Mouse (Mus musculus) neutrophil, adult 59 days (primary cell): ENCODE results near the gene Olfr640. TPM values are rescaled to one million over a fixed set of nuclear protein-coding genes. Genes with fewer than 3 reads are reported as not detected.

Experiments used
- total RNA-seq, 2 experiments: library from RNA; stranded (reverse); gene quantifications; 1 replicate in 1 of 2; 2 replicates in 1 of 2; pipeline ENCODE4 v1.2.4; 2023

Gene Olfr640
- total RNA-seq, result not detected

GRCm38 (mm10) chr7:104025473-104025872 is at the start of gene Olfr640:
Olfr640 (minus strand) TSS chr7:104025573.

DNA sequence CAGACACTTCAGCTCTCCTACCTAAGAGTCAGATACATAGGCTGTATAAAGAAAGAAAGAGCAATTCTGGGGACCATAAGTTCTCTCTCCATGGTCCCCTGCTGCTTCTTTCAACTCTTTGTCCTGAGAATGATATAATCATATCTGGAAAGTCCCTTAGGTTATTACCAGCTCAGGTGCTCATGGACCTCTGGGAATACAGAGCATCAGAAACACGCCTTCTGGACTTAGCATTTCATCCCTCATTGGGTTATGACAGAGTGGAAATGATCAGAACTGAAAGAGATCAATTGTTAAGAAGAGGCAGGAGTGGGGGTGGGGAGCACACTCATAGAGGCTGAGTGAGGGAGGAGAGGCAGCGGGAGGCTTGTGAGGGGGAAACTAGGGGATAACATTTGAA is 46.4 kb upstream of the Olfr640 start, which contains the start of gene Olfr644:
TSS of gene Olfr644 (minus strand) at position 101 of the 400 bp plus-strand sequence.

GRCm38 (mm10) chr7:104061345-104061744 is 36.0 kb upstream of the Olfr640 start, which contains the start of gene 4930516K23Rik:
4930516K23Rik (minus strand) TSS chr7:104061445.

DNA sequence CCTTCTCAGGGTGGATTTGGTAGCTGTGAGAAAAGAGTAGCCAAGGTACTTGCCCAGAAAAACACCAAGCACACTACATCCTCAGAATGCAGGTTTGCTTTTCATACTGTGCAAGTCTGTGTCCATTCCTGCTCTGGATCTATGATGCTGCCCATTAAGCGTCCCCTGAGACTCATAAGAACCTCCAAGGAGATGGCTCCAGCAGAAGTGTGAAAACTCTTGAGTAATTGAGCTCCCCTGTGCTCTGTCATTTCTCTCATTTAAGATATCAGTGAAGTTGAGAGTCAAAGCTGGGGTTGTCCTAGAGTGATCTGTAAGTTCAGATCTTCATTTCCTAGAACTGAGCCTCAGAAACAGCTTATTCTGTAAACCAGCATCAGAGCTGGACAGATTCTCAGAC is 27.2 kb upstream of the Olfr640 start, which contains the start of gene Olfr642:
TSS of gene Olfr642 (minus strand) at position 101 of the 400 bp plus-strand sequence.

DNA sequence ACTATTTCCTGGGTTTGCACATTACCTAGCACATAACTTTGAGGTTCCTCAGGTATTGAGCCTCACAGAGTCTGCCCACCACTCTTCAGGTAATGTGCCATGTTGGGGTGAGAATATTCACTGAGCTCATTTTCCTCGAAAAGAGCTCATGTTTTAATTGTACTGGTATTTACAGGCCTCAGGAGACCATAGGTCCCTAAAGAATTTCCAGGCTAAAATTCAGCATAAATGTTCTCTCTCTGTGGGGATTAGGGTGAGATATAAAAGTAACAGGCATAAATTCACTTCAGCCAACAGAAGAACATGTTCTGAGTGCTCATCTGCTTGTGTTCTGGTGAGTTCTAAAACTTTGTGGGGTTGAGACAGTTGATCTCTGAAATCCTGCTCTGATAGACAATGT is 9.8 kb upstream of the Olfr640 start, which contains the start of gene Olfr641:
TSS of gene Olfr641 (plus strand) at position 301 of the 400 bp plus-strand sequence.

GRCm38 (mm10) chr7:104017203-104017602 is 8.2 kb downstream of the Olfr640 start, which contains the start of gene Olfr639:
Olfr639 (minus strand) TSS chr7:104017303.

DNA sequence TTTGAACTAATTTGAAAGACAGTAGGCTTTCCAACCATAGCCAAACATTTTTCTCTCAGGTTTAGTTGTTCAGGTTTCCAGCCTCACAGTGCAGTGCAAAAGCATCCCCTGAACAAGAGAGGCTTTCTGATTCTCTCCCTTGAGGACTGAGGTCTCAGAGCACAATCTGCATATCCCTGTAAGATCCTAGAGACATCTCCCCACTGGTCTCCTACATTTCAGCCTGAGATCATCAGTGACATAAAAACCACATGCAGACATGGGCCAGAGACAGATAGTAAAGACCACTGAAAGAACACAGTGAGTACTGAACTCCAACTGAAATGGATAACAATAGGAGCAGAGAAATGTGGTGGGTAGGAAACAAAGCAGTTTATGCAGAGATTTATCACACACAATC is 26.9 kb downstream of the Olfr640 start, which contains the start of gene Olfr638:
TSS of gene Olfr638 (plus strand) at position 301 of the 400 bp plus-strand sequence.

GRCm38 (mm10) chr7:103970852-103971251 is 54.5 kb downstream of the Olfr640 start, which contains the start of gene Olfr635:
Olfr635 (plus strand) TSS chr7:103971152.

Other genes starting within 250 kb of the Olfr640 start
- not detected for gene Olfr68, start 245.9 kb downstream of the Olfr640 start, total RNA-seq
- not detected for gene Olfr67, start 233.8 kb downstream of the Olfr640 start, total RNA-seq
- 100 to 1,000 TPM; 136 to 209 TPM for gene Hbb-bt, start 211.6 kb downstream of the Olfr640 start, total RNA-seq
- 1,000 to 10,000 TPM in 1 of 2 experiments, 100 to 1,000 TPM in 1; 881 to 1,070 TPM for gene Hbb-bs, start 197.5 kb downstream of the Olfr640 start, total RNA-seq
- not detected for gene Hbb-bh2, start 185.1 kb downstream of the Olfr640 start, total RNA-seq
- gene Hbb-bh1, start 182.4 kb downstream of the Olfr640 start, total RNA-seq, result not detected
- gene Hbb-y, start 172.4 kb downstream of the Olfr640 start, total RNA-seq, result not detected
- gene Olfr66, start 139.3 kb downstream of the Olfr640 start, total RNA-seq, result not detected
- gene Olfr64, start 131.1 kb downstream of the Olfr640 start, total RNA-seq, result not detected
- gene Olfr65, start 122.1 kb downstream of the Olfr640 start, total RNA-seq, result not detected
- gene Olfr631, start 96.7 kb downstream of the Olfr640 start, total RNA-seq, result not detected
- gene Olfr632, start 91.2 kb downstream of the Olfr640 start, total RNA-seq, result not detected
- gene Olfr633, start 81.1 kb downstream of the Olfr640 start, total RNA-seq, result not detected
- gene Olfr635, start 54.4 kb downstream of the Olfr640 start, total RNA-seq, result not detected
- not detected for gene Olfr638, start 26.8 kb downstream of the Olfr640 start, total RNA-seq
- under 1 TPM in 1 of 2 experiments, not detected in 1; 0.13 TPM for gene Olfr639, start 8.3 kb downstream of the Olfr640 start, total RNA-seq
- not detected for gene Olfr641, start 9.9 kb upstream of the Olfr640 start, total RNA-seq
- not detected for gene Olfr642, start 27.1 kb upstream of the Olfr640 start, total RNA-seq
- not detected for gene 4930516K23Rik, start 35.9 kb upstream of the Olfr640 start, total RNA-seq
- not detected for gene Olfr644, start 46.3 kb upstream of the Olfr640 start, total RNA-seq
- not detected for gene Olfr645, start 59.9 kb upstream of the Olfr640 start, total RNA-seq
- gene Olfr646, start 79.3 kb upstream of the Olfr640 start, total RNA-seq, result not detected
- not detected for gene Ubqln5, start 104.3 kb upstream of the Olfr640 start, total RNA-seq
- not detected for gene Olfr643, start 111.8 kb upstream of the Olfr640 start, total RNA-seq
- gene Ubqln3, start 117.7 kb upstream of the Olfr640 start, total RNA-seq, result not detected
- gene Ubqlnl, start 125.0 kb upstream of the Olfr640 start, total RNA-seq, result not detected
- gene Olfm5, start 139.3 kb upstream of the Olfr640 start, total RNA-seq, result not detected
- not detected for gene Olfr648, start 157.8 kb upstream of the Olfr640 start, total RNA-seq
- gene Olfr649, start 170.4 kb upstream of the Olfr640 start, total RNA-seq, result not detected
- gene Trim6, start 193.2 kb upstream of the Olfr640 start, total RNA-seq, result 1 to 10 TPM; 1.8 to 2.1 TPM
- 10 to 100 TPM; 14.4 to 18.2 TPM for gene Trim34a, start 218.9 kb upstream of the Olfr640 start, total RNA-seq